Mouse (Mus musculus) MEL (cell line): Measurements from ENCODE around the gene Gm49416. TPM values are rescaled to one million over a fixed set of nuclear protein-coding genes. Genes with fewer than 3 reads are reported as not detected.
A peak's percentile ranks its signal among the peaks of the same experiment; 100 is the strongest.

Experiments used
- DNase-seq: peaks from one replicate; pipeline ENCODE4 v3.0.0; 2011; ENCODE audit warnings: low read depth, low spot score
- H3K27ac ChIP-seq: 2 replicates; pipeline ENCODE4 v1.5.1; 2012; ENCODE audit warnings: low read depth, mild to moderate bottlenecking, control low read depth, low read length, moderate library complexity; ENCODE audit not compliant: control insufficient read depth
- H3K27me3 ChIP-seq, 2 experiments: fragments of 150-350 bp in 1 of 2; sonication (generic) in 1 of 2; 2 replicates each; pipeline ENCODE4 v1.6.1; 2012; ENCODE audit warnings: low read length in 2 of 2, mild to moderate bottlenecking in 2 of 2, improper control_type of control experiment in 1 of 2, moderate library complexity in 1 of 2; ENCODE audit not compliant: insufficient read depth in 2 of 2, control insufficient read depth in 1 of 2
- H3K36me3 ChIP-seq, 2 experiments: 2 replicates each; pipeline ENCODE4 v1.6.1; 2012 to 2014; ENCODE audit warnings: low read length in 2 of 2, improper control_type of control experiment in 1 of 2, inconsistent platforms in 1 of 2, mild to moderate bottlenecking in 1 of 2; ENCODE audit not compliant: insufficient read depth in 2 of 2, control insufficient read depth in 1 of 2
- H3K4me1 ChIP-seq, 2 experiments: fragments of 150-350 bp in 1 of 2; sonication (generic) in 1 of 2; 2 replicates each; pipeline ENCODE4 v1.6.1; 2012; ENCODE audit warnings: low read length in 2 of 2, improper control_type of control experiment in 1 of 2, mild to moderate bottlenecking in 1 of 2; ENCODE audit not compliant: insufficient read depth in 2 of 2, control insufficient read depth in 1 of 2
- H3K4me3 ChIP-seq, 2 experiments: fragments of 150-350 bp in 1 of 2; sonication (generic) in 1 of 2; 2 replicates each; pipeline ENCODE4 v1.5.1; 2012; ENCODE audit warnings: low read depth in 2 of 2, low read length in 2 of 2, mild to moderate bottlenecking in 2 of 2, moderate library complexity in 2 of 2, control low read depth in 1 of 2, improper control_type of control experiment in 1 of 2; ENCODE audit not compliant: control insufficient read depth in 1 of 2, insufficient read depth in 1 of 2
- H3K79me2 ChIP-seq: 2 replicates; pipeline ENCODE4 v1.6.1; 2012; ENCODE audit warnings: mild to moderate bottlenecking, low read length, moderate library complexity; ENCODE audit not compliant: control insufficient read depth, poor library complexity, insufficient read depth
- H3K9ac ChIP-seq: 2 replicates; pipeline ENCODE4 v1.6.1; 2012; ENCODE audit warnings: low read depth, mild to moderate bottlenecking, control low read depth, low read length, moderate library complexity; ENCODE audit not compliant: control insufficient read depth, poor library complexity, severe bottlenecking
- H3K9me3 ChIP-seq: fragments of 150-350 bp; sonication (generic); replicated peaks from 2 replicates; pipeline ENCODE4 v1.6.1; 2012; ENCODE audit warnings: mild to moderate bottlenecking, low read length, improper control_type of control experiment, moderate library complexity; ENCODE audit not compliant: insufficient read depth
- BHLHE40 ChIP-seq: IDR thresholded peaks from 2 replicates; pipeline ENCODE4 v1.6.1; 2012; ENCODE audit warnings: low read depth, mild to moderate bottlenecking, inconsistent platforms, low read length, improper control_type of control experiment, borderline replicate concordance
- E2F4 ChIP-seq: IDR thresholded peaks from 2 replicates; pipeline ENCODE4 v1.6.1; 2011; ENCODE audit warnings: low read depth, low read length, improper control_type of control experiment, borderline replicate concordance
- ELF1 ChIP-seq: IDR thresholded peaks from 2 replicates; pipeline ENCODE4 v1.6.1; 2014; ENCODE audit warnings: low read depth, mild to moderate bottlenecking, inconsistent platforms, low read length, improper control_type of control experiment, moderate library complexity
- ETS1 ChIP-seq: IDR thresholded peaks from 2 replicates; pipeline ENCODE4 v1.6.1; 2012; ENCODE audit warnings: low read depth, mild to moderate bottlenecking, inconsistent platforms, low read length, improper control_type of control experiment, moderate library complexity
- GATA1 ChIP-seq: IDR thresholded peaks from 2 replicates; pipeline ENCODE4 v1.6.1; 2011; ENCODE audit warnings: low read depth, low read length, improper control_type of control experiment
- HCFC1 ChIP-seq: IDR thresholded peaks from 2 replicates; pipeline ENCODE4 v1.6.1; 2012; ENCODE audit warnings: low read depth, mild to moderate bottlenecking, inconsistent platforms, low read length, improper control_type of control experiment, moderate library complexity
- JUND ChIP-seq: IDR thresholded peaks from 2 replicates; pipeline ENCODE4 v1.6.1; 2011; ENCODE audit warnings: low read depth, mild to moderate bottlenecking, improper control_type of control experiment, low read length
- KAT2A ChIP-seq: conservative IDR thresholded peaks from 2 replicates; pipeline ENCODE4 v1.6.1; 2012; ENCODE audit warnings: low read depth, low read length, improper control_type of control experiment, inconsistent platforms
- MAX ChIP-seq: IDR thresholded peaks from 2 replicates; pipeline ENCODE4 v1.6.1; 2011; ENCODE audit warnings: low read length, improper control_type of control experiment
- MXI1 ChIP-seq: IDR thresholded peaks from 2 replicates; pipeline ENCODE4 v1.6.1; 2011; ENCODE audit warnings: mild to moderate bottlenecking, low read depth, low read length, improper control_type of control experiment
- MYB ChIP-seq: IDR thresholded peaks from 2 replicates; pipeline ENCODE4 v1.6.1; 2011; ENCODE audit warnings: mild to moderate bottlenecking, low read depth, low read length, improper control_type of control experiment
- NELFE ChIP-seq: IDR thresholded peaks from 2 replicates; pipeline ENCODE4 v1.6.1; 2011; ENCODE audit warnings: low read depth, low read length, improper control_type of control experiment
- NRF1 ChIP-seq: IDR thresholded peaks from 2 replicates; pipeline ENCODE4 v1.6.1; 2014; ENCODE audit warnings: low read depth, mild to moderate bottlenecking, inconsistent platforms, low read length, improper control_type of control experiment, moderate library complexity; ENCODE audit not compliant: poor library complexity, insufficient read depth, severe bottlenecking
- POLR2A ChIP-seq, 2 experiments: IDR thresholded peaks; 2 replicates each; pipeline ENCODE4 v1.6.1; 2011 to 2012; ENCODE audit warnings: low read length in 2 of 2, mild to moderate bottlenecking in 2 of 2, control low read depth in 1 of 2, improper control_type of control experiment in 1 of 2, low read depth in 1 of 2, moderate library complexity in 1 of 2; ENCODE audit not compliant: control insufficient read depth in 1 of 2, insufficient read depth in 1 of 2, poor library complexity in 1 of 2
- POLR2AphosphoS2 ChIP-seq: IDR thresholded peaks from 2 replicates; pipeline ENCODE4 v1.6.1; 2011; ENCODE audit warnings: low read length, improper control_type of control experiment
- RAD21 ChIP-seq: IDR thresholded peaks from 2 replicates; pipeline ENCODE4 v1.6.1; 2011; ENCODE audit warnings: mild to moderate bottlenecking, low read depth, low read length, improper control_type of control experiment
- SIN3A ChIP-seq: IDR thresholded peaks from 2 replicates; pipeline ENCODE4 v1.6.1; 2012; ENCODE audit warnings: low read length, improper control_type of control experiment, inconsistent platforms
- TBP ChIP-seq: IDR thresholded peaks from 2 replicates; pipeline ENCODE4 v1.8.0; 2011; ENCODE audit warnings: low read depth, low read length, improper control_type of control experiment
- TCF12 ChIP-seq: IDR thresholded peaks from 2 replicates; pipeline ENCODE4 v1.6.1; 2014; ENCODE audit warnings: low read depth, mild to moderate bottlenecking, inconsistent platforms, low read length, improper control_type of control experiment, moderate library complexity
- UBTF ChIP-seq: IDR thresholded peaks from 2 replicates; pipeline ENCODE4 v1.6.1; 2012; ENCODE audit warnings: low read depth, mild to moderate bottlenecking, inconsistent platforms, low read length, improper control_type of control experiment, moderate library complexity, borderline replicate concordance; ENCODE audit not compliant: insufficient read depth
- USF1 ChIP-seq: IDR thresholded peaks from 2 replicates; pipeline ENCODE4 v1.6.1; 2014; ENCODE audit warnings: low read depth, mild to moderate bottlenecking, inconsistent platforms, low read length, improper control_type of control experiment, moderate library complexity
- USF2 ChIP-seq, 2 experiments: IDR thresholded peaks; 2 replicates each; pipeline ENCODE4 v1.6.1; 2011 to 2012; ENCODE audit warnings: improper control_type of control experiment in 2 of 2, low read length in 2 of 2, borderline replicate concordance in 1 of 2, inconsistent platforms in 1 of 2, low read depth in 1 of 2, mild to moderate bottlenecking in 1 of 2; ENCODE audit not compliant: insufficient read depth in 1 of 2
- ZC3H11A ChIP-seq: IDR thresholded peaks from 2 replicates; pipeline ENCODE4 v1.6.1; 2012; ENCODE audit warnings: low read depth, mild to moderate bottlenecking, inconsistent platforms, low read length, improper control_type of control experiment
- ZKSCAN1 ChIP-seq: IDR thresholded peaks from 2 replicates; pipeline ENCODE4 v1.6.1; 2012; ENCODE audit warnings: low read depth, mild to moderate bottlenecking, inconsistent platforms, low read length, improper control_type of control experiment, moderate library complexity
- polyA plus RNA-seq, 2 experiments: library from polyadenylated mRNA; stranded (reverse) in 1 of 2; unstranded in 1 of 2; fragments of >175 nt in 1 of 2; fragments of >200 nt in 1 of 2; gene quantifications; 2 replicates each; pipeline versions ENCODE4 v1.2.1 to v1.2.4; 2012; ENCODE audit warnings: low replicate concordance in 2 of 2, low read depth in 1 of 2; ENCODE audit not compliant: insufficient read length in 2 of 2, insufficient read depth in 1 of 2, missing spikeins in 1 of 2
- total RNA-seq: library from RNA; depleted of rRNA; stranded (reverse); fragments of 300-350 nt; gene quantifications from 2 replicates; pipeline ENCODE4 v1.2.3, GENCODE M21; 2012

Gene Gm49416
- total and polyA plus RNA-seq, 3 experiments: 0.77 to 31.2 TPM; not detected in 1

DNA sequence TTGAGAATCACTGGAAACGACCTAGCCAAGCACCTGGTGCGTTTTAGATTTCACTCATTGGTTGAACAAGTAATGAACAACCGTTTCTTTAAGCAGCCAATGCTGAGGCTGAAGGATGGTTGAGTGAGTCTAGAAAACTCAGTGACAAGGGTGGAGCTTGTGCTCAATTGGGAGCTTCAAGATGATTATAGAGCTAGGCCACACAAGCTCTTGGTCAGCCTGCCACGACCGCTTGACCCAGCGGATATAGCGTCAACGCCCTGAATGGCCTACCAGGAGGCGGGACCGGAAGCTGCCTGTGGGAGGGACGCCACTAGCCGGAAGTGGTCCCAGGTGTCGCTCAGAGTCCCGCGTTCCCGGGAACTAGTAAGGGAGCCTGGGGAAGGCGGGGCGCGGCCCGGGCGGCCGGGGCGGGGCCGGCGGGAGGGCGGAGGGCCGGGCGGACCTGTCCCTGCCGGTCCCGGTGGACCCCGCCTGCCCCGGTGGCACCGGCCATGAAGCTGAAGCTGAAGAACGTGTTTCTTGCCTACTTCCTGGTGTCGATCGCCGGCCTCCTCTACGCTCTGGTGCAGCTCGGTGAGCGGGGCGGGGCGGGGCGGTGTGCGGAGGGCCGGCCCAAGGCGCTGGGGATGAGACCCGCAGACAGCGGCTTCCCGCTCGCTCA, 31.5 kb downstream of the Gm49416 start, which contains the start of gene B3gat3 (continued):
- no peak for TF ChIP-seq ZKSCAN1
- TF ChIP-seq, all 39 proteins: peak for 14

DNA sequence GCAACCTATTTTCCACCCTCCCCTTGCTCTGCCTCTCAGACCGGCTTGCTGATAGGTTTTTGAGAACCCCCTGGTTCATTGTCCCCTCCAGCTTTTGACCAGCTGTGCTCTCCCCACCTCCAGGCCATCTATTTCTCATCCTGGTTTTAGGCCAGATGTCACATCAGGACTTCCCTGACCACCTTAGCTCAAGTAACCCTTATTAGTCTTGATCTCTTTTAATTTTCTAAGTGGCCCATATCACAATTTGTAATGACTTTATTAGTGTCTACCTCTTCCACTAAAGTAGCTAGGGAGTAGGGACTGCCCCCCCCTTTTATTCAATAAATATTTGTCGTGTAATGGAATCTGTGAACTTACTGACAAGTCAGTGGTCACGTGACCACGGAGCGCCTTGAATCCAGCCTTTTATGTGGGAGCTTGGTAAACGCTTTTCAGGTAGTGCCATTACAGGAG, 32.1 kb downstream of the Gm49416 start:
- H3K79me2 ChIP-seq: peaks cover 16% of the 10 kb centered on the region
- H3K27me3 ChIP-seq: no peaks in the 10 kb centered on the region
- H3K9ac ChIP-seq: peak overlapping the region; percentile 92
- H3K4me1 ChIP-seq: peaks cover 8 to 10% of the 10 kb centered on the region in 2 experiments; a peak in 3 of 4 replicates
- peak overlapping the region; percentile 83 to 91 for H3K4me3 ChIP-seq
- peaks cover 0 to 13% of the 10 kb centered on the region in 2 experiments; a peak in 2 of 4 replicates for H3K36me3 ChIP-seq
- no peaks in the 10 kb centered on the region for H3K9me3 ChIP-seq
- peak; percentile 79 for DNase-seq
- peak overlapping the region; percentile 81 for H3K27ac ChIP-seq
- peak; percentile 96 for TF ChIP-seq USF1
- TF ChIP-seq ELF1: no peak
- TF ChIP-seq MXI1: no peak
- no peak for TF ChIP-seq NRF1
- TF ChIP-seq KAT2A: no peak
- TF ChIP-seq USF2 (IDR thresholded peaks at IDR 0.05; ENCODE audit: borderline replicate concordance in 1 of 2, insufficient read depth in 1 of 2, low read depth in 1 of 2, low read length in 2 of 2): peak; percentile 81 to 84
- no peak for TF ChIP-seq HCFC1
- TF ChIP-seq ZKSCAN1: no peak
- TF ChIP-seq SIN3A: peak; percentile 59
- TF ChIP-seq BHLHE40: peak; percentile 68; the same call in 1 of the 2 replicates
- TF ChIP-seq E2F4: no peak
- TF ChIP-seq MAX: peak; percentile 84
- TF ChIP-seq TCF12: no peak

DNA sequence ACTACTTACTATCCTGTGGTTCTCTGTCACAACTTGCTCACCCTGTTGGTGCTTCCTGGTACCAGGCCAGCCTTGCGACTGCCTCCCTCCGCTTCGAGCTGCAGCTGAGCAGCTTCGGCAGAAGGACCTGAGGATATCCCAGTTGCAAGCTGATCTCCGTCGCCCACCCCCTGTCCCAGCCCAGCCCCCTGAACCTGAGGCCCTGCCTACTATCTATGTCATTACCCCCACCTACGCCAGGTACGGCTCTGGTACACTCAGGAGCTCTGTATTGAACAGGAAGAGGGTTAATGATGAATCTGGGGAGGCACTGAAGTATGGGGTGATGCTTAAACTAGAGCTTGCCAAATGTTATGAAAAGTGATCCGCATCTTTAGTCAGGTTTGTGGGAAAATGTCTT, 33.0 kb downstream of the Gm49416 start:
- Histone ChIP-seq H3K9me3 (no peaks in the 10 kb centered on the region), H3K36me3 (peaks cover 0 to 20% of the 10 kb centered on the region in 2 experiments; a peak in 2 of 4 replicates), H3K4me1 (peaks cover 13 to 18% of the 10 kb centered on the region in 2 experiments; a peak in 3 of 4 replicates), H3K27ac (no peak overlapping the region), H3K9ac (no peak overlapping the region; the same call in 1 of the 2 replicates), H3K4me3 (no peak overlapping the region), H3K27me3 (no peaks in the 10 kb centered on the region), H3K79me2 (peaks cover 16% of the 10 kb centered on the region)
- no peak for DNase-seq
- no peak for TF ChIP-seq JUND
- no peak for TF ChIP-seq MYB
- TF ChIP-seq GATA1: no peak
- no peak for TF ChIP-seq TBP
- TF ChIP-seq ZC3H11A: no peak
- TF ChIP-seq SIN3A: no peak
- TF ChIP-seq ETS1: no peak
- TF ChIP-seq ZKSCAN1: no peak
- TF ChIP-seq UBTF: no peak
- no peak for TF ChIP-seq HCFC1
- no peak for TF ChIP-seq MXI1
- no peak for TF ChIP-seq RAD21
- TF ChIP-seq POLR2AphosphoS2: no peak
- no peak for TF ChIP-seq POLR2A (IDR thresholded peaks at IDR 0.05; ENCODE audit: control insufficient read depth in 1 of 2, insufficient read depth in 1 of 2, low read depth in 1 of 2, low read length in 2 of 2, poor library complexity in 1 of 2)
- TF ChIP-seq USF1: no peak
- TF ChIP-seq TCF12: no peak
- no peak for TF ChIP-seq NELFE
